Mouse (Mus musculus) CD4-positive helper T cell, adult 2 months (primary cell): ENCODE data around the gene Cd9.

ENCODE experiments used
- DNase-seq: peaks from one replicate; pipeline ENCODE4 v3.0.0-alpha.2; 2012; ENCODE audit warnings: low read depth, missing footprints, low spot score

Gene Cd9

DNA sequence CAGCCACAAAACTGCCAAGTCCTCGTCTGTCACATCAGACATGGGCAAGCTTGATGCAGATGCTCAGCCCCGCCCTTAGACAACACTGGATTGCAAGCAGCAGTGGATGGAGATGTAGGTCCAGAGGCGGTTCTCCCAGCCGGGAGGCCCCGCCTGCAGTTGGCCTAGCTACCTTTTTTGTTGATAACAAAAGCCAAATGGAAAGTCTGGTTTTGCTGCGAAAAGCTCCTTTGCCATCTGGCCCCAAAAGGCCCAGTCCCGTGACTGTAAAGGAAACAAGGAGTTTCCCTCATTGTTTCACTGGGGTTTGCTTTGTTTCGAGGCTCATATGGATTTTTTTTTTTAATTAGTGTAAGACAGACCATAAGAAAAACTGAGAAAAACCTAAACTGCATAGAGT, 18.5 kb downstream of the Cd9 start:
- no peak for DNase-seq

DNA sequence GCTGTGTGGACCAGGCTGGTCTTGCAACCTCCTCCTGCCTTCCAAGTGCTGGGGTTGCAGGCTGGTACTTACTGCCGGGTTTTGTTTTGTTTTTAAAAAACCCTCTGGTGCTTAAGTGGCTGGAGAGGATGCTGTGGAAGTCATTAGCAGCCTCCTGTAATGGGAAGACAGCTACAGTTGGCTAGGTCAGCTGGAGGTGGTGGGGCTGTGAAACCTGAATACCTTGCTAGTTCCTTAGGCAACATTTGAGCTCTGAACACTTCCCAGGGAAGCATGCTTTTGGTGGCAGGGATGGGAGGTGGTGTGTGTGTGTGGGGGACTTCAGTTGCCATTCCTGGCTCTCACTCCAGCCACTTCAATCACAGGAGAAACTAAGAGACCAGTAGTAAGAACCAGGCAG, 19.4 kb downstream of the Cd9 start:
- no peak for DNase-seq

DNA sequence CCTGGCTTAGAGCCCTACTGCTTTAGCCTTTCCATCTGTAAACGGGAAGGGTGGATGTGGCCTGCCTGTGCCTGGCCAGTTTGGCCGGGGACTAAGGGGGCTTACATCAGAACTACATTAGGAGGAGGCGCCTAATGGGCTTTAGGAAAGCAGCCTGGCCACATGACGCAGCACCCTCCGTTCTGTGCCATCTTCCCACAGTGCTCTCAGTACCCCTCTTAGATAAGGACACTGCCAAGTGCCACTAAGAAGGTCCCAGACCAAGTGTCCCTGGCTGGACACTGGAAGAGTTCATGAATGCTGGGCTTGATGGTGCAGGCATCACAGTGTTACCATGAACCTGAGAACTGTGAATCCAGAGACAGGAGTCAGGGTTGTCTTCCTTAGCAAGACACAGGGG, 20.7 kb downstream of the Cd9 start:
- no peak for DNase-seq

DNA sequence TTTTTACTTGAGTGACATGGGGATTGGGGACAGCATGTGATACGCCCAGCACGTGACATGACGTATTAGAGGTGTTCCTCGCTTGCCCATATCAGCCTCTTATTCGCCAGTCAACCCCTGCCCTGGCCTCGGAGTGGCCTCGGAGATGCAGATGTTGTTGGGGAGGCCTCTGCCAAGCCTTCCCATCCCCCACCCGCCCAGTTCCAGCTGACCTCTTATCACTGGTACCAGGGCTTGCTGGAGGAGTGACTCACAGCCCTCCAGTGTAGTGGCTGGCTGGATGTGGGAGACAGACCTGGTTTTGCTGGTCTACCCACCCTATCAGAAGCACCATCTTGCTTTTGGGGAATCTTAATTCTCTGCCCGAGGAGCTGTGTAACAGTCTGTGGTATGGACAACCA, 21.3 kb downstream of the Cd9 start:
- no peak for DNase-seq

DNA sequence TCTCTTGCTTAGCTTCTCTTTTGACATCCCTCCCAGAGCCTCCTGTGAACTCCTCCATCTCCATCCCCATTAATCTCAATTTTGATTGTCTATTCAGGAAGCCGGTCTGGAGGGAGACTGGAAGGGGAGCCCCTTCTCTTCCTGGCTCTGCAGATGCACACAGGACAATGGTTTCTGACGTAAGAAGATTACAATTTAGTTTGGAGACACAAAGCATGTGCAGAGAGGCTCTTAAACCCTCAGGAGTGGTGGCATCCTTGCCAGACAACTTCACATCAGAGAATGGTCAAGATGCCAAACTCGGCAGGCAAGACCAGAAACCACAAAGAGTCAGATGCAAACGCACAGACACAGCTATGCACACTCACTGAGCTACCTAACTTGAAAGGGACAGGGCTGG, 22.7 kb downstream of the Cd9 start:
- DNase-seq: no peak

DNA sequence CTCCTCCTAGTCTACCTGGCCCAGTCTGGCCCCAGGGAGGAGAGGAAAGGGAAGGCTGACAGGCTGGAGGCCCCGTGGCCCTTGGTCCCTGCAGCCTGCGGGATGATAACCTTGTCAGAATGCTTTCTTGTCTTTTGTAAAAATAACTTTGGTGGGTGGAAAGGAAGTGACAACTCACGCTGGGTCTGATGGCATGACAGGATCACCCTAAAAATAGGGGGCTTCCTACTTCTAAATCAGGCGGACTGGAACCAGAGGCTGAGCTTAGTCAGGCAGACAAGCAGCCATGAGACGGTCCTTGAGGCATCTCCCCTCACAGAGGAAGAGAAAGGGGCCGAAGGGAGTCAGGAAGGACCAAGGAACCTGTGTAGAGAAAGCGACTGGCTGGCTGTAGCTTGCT, 23.3 kb downstream of the Cd9 start:
- no peak for DNase-seq

DNA sequence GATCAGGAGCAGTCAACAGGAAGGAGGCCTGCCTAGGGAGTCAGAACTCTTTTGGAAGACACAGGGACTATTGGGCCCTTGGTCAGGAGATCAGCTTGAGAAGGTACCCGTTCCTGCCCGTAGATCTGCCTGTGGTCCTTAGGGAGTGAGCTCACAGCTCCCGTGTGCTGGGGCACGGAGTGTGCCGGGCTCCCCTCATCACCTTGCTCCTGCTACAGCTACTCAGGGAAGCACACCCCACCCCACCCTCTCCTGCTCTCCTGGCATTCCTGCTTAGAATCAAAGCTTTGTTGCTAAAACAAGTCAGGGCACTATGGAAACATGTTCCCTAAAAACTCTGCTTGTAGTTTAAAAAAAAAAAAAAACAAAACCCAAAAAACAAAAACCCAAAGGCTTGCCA, 24.0 kb downstream of the Cd9 start:
- no peak for DNase-seq

DNA sequence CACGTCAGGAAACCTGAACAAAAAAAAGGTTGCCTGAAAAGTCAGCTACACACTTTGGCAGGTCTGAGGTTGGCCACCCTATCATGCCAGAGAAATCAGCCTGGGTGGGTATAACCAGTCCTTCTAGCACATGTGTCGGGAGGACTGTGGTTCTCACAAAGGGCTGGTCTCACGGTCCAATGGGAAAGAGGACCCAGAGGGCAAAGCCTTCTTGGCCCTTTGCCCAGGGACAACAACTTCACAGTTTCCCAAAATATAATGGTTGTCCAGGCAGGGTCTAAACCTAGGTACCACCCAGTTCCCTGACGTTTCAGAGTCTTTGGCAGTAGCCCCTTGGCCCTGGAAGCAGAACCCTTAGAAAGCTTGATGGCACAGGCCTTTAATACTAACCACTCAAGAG, 25.4 kb downstream of the Cd9 start:
- no peak for DNase-seq

DNA sequence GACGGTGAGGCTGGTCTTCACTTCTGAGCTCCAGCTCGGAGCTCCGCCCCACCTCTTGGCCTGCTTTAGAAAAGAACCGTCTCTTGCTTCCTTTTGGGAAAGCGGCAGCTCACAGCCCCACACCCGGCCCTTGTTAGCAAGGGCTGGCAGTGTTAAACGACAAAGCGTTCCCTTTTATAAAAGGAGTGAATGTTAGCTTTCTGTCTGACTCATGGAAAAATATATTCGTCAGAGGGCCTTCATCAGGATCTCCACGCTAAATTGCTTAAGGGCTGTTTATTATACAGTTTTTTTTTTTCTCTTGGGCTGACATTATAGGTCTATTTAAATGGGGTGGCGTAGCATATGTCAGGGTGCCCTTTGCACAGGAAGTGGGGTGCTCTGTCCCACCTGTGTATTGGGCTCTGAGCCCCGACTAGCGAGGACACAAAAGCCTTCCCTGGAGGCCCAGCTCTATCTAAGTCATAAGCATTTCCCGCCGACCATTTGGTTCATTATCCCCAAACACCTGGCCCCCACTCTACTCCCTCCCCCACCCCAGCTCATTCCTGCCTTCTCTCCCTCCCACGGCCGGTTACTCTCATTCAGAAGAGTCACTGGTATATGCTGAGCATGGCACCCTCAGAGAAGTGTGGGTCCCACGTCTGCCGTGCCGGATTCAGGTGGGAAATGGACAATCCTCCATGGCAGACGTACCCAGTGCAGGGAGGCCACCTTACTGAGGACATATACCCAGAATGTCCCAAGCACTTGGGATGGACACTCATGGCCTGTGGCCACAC, 26.2 kb downstream of the Cd9 start:
- peak; percentile 58 for DNase-seq

DNA sequence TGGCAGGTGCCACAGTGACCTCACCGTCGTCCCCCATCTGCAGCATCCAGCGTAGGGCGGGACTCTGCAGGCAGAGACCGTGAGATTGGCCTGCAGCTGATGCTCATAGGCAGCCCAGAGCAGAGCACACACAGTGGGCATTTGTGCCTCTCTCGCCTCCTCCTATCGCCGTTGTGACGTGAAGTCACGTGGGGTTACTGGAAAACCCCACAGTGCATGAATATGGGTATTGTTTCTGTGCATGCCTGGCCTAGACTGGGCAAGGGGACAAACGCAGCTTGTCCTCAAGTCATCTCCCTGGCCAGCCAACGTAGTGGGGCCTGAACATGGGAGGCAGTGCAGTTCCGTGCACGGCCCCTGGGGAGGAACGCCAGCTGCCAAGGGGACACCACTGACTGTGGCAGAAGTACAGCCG, 27.3 kb downstream of the Cd9 start:
- DNase-seq: peak; percentile 38

DNA sequence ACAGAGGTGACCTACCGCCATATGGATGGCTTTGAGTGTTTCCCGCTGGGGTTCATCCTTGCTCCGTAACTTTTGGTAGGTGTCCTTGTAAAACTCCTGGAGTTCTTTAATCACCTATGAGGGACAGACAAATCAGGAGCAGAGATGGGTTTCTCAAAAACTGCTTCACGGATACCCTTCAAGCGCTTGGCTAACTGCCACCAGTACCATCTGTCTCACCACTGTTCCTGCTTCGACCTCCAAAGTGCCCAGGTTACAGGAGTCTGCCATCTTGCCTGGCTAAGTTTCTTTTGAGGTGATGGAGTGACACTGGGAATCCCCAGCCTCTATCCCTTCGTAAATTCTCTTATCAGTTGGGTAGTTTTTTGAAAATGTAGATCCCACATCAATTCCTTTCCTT, 32.3 kb downstream of the Cd9 start:
- no peak for DNase-seq

DNA sequence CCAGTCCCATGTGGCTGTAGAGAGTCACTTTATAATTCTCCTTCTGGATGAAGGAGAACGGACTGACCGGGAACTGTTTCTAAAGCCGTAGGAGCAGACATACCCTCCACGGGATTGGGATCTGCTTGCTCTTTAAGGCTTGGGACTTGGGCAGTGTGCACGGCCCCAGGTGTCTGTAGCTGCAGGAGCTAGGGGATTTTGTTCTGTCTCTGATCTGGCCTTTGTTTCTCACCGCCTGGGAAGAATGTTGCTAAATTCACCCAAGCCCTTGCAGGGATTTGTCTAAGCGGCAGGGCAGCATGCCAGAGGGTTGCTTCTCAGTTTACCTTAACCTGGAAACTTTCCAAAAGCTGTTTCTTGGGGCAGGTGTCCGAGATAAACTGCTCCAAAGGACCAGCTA, 32.8 kb downstream of the Cd9 start:
- no peak for DNase-seq

DNA sequence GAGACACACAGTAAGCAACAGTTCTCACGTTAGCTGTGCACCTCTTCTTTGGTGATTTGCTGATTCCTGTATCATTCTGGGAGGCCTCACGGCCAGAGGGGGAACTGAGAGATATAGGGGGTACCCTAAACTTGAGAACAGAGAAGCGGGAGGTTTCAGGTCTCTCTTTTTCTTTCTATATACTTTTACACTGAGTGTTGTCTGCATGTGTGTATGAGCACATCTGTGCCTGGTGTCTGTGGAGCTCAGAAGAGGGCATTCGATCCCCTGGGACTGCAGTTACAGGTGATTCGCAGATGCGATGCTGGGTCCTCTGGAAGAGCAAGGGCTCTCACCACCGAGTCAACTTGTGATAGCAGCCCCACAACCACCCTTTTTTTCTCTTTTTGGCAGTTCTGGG, 33.3 kb downstream of the Cd9 start:
- no peak for DNase-seq

DNA sequence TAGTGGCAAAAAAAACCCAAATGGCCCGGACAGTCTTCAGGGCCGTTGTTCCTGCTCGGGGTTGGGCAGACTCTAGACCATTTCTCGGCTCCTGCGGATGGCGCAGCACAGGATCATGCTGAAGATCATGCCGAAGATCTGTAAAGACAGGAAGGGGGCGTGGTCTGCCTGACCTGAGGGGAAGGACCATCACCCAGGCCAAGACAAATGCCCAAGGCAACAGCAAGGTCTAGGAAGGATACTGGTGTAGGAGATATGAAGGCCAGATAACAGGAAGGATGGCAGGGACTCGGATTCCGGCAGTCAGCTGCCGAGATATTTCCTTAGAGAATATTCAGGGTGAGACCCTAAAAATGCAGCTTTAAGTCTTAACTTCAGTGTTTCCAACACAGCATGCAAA, 34.0 kb downstream of the Cd9 start:
- no peak for DNase-seq

DNA sequence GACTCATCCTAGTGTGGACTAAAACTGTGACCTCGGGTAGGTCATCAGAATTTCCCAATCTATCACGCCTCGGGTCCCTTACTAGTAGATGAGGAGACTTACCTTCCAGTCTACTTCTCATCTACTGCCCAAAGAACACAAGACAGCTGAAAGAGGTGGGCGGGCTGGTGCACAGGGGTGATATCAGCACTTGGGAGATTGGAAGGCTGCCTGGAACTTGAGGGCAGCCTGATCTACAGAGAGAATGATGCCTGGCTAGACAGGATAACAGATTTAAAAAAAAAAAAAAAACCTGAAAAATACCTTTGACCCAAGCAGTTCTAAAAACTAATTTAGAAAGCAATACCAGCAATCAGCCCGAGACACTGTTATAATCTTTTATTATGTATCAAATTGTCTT, 34.7 kb downstream of the Cd9 start:
- no peak for DNase-seq

DNA sequence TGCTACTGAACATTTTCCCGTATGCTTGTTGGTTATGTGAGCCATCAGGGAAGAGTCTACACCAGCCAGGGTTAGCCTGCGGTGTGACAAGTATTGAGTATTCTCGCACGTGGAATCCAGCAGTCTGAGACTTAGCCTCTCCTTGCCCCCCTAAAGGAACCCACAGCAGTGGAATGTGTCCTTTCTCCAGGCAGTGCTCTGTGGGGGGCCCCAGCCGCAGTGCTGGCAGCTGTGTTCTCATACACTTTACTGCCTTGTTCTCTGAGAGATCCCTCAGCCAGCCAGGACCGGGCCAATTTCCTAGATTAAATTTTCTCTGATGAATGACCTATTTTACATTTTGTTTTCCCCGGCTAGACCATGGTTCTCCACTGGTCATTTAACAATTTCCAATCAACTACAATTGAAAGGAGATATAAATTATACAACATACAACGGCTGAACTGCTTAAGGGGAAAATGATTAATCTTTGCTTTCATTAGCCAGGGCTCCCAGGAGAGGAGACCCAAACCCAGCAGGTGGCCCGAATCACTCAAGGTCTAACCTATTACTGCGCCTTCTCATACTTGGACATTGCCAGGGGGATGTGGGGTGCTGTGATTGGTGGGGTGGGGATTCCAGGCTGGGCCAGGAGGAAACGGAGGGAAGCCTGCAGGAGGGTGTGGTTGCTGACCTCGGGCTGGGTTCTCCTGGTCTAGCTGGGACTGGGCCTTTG, 38.6 kb downstream of the Cd9 start:
- DNase-seq: no peak

DNA sequence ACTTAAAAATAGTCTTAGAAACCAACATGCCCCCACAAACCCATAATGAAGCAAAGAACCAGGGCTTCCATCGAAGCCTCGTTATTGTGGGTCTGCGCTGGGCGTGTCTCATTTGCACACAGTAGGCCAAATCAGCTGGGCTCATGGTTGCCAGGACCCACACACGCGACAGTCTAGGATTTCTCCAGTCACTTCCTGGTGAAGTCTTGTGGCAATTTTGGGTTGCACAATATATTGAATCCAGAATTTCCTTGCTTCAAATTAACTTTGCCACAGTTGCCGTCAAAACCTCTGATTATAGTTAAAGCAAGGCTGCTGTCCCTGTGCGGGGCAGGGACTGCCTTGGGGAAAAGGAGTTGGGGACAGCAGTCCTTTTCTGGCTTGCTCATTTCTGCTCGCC, 39.9 kb downstream of the Cd9 start:
- no peak for DNase-seq

DNA sequence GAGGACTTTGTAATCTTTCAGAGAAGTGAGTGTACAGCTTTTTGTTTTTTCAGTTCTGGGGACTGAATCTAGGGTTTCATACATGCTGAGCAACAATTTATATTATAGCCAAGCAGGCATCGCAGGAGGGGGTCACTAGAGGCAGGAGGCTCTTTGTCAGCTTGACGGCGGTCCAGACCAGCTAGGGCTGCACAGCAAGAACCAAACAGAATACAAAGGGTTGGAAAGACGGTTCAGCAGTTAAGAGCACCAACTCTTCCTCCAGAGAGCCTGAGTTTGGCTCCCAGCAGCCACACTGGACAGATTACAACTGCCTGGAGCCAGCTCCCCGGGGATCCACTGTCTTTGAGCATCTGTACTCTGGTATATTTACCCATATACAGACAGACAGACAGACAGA, 40.3 kb downstream of the Cd9 start:
- DNase-seq: no peak

DNA sequence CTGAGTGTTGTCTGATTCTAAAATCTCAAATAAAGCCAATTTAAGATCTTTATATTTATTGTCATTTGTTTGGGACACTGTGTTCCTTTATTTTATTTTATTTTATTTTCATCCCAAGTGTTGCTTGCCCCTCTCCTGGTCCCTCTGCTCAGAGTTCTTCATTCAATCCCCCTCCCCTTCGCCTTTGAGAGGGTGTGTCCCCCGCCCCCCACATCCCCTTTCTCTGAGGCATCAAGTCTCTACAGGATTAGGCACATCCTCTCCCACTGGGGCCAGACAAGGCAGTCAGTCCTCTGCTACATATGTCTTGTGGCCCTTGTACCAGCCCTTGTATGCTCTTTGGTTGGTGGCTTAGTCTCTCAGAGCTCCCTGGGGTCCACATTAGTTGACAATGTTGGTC, 46.9 kb downstream of the Cd9 start:
- no peak for DNase-seq

DNA sequence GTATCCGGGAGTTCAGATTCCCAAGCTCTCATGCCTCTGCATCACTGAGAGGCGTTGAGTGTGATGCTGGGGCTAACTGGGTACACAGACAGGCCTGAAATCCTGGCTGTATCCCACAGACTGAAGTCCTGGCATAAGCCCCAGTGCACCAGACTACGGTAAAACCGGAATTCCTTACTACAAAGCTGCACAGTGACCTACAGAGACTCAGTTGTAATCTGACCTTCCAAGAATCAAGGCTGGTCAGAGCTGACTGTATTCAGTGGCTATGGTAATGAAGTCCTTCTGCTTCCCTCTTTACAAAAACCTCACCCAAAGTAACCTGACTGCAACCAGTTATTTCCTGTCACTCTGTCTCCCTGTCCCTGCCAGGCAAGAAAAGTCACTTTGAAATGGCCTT, 47.4 kb downstream of the Cd9 start:
- no peak for DNase-seq

DNA sequence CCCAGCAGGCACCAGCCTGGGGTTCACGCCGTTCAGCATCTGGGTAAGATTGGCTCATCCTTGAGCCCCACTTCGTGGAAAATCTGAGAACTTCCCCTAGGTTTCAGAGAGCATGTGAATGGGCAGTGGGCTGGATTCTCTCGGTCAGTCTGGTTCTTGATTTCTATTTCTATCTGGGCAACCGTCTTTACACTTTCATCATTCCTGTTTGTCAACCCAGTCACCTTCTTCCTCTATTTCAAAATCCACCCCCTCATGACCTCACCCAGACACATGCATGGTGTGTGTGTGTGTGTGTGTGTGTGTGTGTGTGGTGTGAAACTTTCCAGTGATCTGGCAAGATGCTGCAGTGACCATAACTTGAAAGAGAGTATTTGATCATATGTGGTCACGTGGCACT, 49.2 kb downstream of the Cd9 start:
- no peak for DNase-seq

DNA sequence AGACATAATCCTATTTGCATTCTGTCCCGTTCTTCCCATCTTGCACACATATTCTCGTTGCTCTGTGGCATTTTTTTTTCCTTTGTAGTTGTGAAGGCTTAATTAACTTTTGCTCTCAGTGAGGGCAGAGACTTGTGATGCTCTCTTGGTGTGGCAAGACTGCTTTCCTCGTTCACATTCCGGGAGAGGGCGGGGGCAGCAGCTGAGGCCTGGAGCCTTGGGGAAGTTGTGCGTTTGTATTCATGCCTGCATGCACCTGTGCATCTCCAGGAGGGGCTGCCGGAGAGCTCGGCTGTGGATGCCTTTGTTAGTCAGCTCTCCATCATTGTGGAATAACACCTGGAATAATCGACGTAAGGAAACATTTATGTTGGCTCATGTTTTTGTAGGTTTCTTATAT, 52.0 kb downstream of the Cd9 start:
- no peak for DNase-seq

DNA sequence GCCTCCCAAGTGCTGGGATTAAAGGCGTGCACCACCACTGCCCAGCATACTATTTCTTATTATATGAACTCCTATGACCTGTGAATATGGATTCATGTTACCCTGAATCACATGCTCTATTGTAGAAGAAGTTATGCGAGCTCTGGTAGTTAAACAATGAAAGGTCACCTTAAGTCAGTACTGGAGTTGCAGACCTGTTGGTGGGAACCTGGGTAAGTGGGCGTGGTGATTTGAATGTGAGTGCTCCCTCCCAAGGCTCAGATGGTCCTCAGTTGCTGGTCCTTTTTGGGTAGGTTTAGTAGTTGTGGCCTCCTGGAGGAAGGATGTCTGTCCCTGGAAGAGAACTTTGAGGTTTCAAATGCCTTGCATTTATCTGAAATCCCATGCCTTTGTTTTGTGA, 57.8 kb downstream of the Cd9 start:
- DNase-seq: no peak
